Mouse (Mus musculus) liver, adult 2 months (tissue): ENCODE measurements around the gene Il17rd.

Experiments used
- CTCF ChIP-seq: fragments of 200-500 bp; IDR thresholded peaks from 2 replicates; pipeline ENCODE4 v1.5.1; 2011; ENCODE audit warnings: low read depth, low read length, control low read depth
- POLR2A ChIP-seq: fragments of 200-500 bp; IDR thresholded peaks from 2 replicates; pipeline ENCODE4 v1.6.1; 2011; ENCODE audit warnings: low read length, control low read depth; ENCODE audit not compliant: insufficient read depth; ENCODE audit errors: extremely low read depth

DNA sequence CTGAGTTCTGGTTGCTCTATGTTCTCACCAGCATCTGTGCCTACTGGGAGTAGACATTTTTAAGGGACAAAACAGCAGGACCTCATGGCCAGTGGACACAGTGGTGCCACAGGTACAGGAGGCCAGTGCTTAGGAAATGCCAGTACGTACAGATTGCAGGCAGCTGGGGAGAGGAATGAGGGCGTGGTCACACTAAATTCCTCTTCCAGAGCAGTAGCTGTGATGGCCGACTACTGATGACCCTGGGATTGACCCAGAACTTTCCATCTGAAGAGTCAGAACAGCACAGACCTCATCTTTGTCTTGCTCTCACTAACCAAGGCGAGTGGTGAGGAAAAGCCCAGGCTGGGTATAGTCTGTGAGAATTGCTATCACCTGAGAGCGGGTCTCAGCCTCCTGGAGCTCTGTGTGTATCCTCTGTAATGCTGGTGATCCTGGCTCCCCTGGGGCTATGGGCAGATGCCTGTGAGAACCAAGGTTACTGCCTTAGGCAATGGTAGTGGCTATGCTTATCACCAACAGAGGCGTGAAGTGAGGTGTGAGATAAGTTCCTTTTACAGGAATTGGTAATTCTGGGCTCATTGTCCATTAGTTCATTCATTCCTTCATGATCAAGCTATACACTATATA lies 111.4 kb downstream of the Il17rd start:
- no peak for TF ChIP-seq POLR2A
- TF ChIP-seq CTCF = no peak
